Mouse (Mus musculus) frontal cortex, postnatal 36 days (tissue): ENCODE results near the gene Hectd4.
A peak's percentile ranks its signal among the peaks of the same experiment; 100 is the strongest.
"Not testable (repeated sequence)": the region's sequence is repeated elsewhere in the genome, so short reads cannot be mapped to it uniquely, and the experiment has no call there.

Experiments
- DNase-seq, 2 experiments: peaks; one replicate each; pipeline ENCODE4 v3.0.0; 2022; ENCODE audit warnings: low spot score in 2 of 2

Gene Hectd4

GRCm38 (mm10) chr5:121219980-121220731 is at the start of gene Hectd4:
TSS of gene Hectd4 (plus strand) at chr5:121220219.
- DNase-seq = peak; percentile 95 to 96

- DNase-seq = no peak
Measured at GRCm38 (mm10) chr5:121172835-121173234, 47.2 kb upstream of the Hectd4 start.

DNA sequence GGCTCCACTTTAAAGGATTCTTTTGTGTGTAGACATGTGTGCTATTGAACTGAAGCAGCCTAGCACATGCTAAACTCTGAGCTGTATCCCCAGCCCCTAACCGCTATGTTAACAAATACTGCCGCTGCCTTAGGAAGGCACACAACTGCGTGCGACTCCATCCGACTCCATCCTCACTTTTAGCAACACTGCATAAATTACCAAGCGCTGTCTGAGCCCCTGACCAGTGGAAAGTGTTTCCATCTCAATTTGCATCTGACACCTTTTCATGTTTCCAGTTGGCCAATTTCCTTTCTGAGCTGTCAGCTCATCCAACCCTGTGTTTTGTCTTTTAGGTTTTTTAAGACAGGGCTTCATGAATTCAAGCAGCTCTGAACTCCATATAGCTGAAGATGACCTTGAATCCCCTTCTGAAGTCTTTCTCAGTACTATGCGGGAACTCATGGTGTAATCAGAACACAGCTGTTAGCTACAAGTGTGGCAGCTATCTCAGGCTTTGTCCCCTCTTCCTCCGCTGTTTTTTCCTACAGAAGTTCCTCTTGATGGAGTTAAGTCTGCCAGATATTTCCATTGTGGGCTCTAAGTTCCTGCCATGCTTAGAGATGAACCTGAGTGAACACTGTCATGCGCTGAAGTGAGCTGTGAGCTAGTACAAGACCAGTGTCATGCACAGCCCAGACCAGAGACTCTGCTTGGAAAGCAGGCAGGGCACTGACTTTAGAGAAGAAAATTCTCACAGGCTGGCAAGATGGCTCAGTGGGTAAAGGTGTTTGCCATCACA is 40.8 kb upstream of the Hectd4 start:
- no peak for DNase-seq

DNA sequence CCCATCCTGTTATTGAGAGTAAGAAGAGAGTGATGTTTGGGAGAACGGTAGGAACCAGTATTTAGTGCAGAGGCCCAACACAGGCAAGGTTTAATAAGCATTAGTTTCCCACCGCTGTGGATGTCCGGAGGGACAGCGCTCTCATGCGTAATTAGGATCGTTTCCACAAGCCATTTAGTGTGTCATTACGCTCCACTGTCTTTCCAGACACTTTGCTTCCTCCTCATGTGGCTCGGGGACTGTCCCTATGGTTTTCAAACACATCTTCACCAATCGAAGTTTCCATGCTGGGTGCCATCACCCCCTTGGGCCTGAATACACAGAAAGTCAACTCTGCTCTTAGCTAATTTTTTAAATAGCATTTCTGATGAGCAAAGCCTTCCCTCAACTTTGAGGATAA is 36.8 kb upstream of the Hectd4 start:
- DNase-seq = no peak

GRCm38 (mm10) chr5:121184375-121184774 is 35.6 kb upstream of the Hectd4 start:
- no peak for DNase-seq

- no peak for DNase-seq
Measured at GRCm38 (mm10) chr5:121184945-121185551, 35.0 kb upstream of the Hectd4 start.

DNA sequence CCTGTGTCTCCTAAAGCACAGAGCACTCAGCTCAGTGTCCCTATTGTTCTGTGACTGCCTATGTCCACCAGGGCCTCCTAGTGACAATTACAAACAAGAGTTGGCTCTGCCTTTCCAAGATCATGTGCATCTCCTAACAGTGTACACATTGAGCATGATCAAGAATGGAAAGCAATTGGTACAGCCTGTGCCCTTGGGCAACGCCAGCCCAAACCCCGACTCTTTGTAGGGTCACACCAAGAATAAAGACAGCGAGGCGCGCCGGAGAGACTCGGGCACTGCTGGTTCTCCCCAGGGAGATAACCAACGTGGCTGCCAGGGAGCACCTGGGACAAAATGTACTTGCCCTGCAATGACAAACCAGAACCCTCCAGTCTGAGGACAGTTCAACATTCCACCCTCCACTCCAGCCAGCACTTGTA is 32.4 kb upstream of the Hectd4 start:
- no peak for DNase-seq

DNA sequence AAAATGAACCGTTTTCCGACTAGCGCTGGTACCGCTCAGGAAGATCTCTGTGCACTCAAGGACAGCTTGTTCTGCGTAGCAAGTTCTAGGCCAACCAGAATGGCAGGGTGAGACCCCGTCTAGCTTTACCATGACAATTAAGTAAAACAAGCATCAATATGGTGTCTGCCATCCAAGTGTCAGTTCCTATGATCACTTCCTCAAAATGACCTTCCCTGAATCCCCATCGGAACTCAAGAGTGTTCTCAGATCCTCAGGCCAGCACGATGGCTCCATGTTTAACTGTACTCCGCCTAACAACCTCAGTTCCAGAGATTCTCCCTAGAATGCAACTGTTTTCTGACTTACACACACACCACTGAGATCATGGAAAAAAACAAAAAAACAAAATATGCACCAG is 31.8 kb upstream of the Hectd4 start:
- DNase-seq = no peak

GRCm38 (mm10) chr5:121189182-121189581 is 30.8 kb upstream of the Hectd4 start:
- DNase-seq = no peak

DNA sequence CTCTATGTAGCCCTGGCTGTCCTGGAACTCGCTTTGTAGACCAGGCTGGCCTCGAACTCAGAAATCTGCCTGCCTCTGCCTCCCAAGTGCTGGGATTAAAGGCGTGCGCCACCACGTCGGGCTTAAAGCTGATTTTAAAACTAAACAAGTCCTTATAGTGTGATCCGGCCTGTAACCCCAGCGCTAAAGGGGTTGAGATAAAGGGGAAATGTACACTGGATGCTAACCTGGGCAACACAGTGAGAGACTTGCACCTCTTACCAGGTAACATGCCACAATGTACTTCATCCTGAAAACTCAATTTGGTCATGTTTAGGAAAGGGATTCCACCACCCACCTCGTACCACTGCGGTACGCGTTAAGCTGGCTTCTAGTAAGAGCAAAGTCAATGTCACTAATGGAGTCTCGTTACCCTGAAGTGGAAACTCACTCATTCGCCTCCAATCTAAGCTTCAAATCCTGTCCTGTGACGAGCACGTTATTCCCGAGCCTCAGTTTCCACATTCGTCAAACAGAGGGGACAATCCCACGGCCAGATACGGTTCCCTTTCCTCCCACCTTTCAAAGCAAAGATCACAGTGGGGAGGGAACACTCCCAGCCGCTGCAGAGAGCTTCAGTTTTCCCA is 29.7 kb upstream of the Hectd4 start:
- DNase-seq = no peak

- DNase-seq = peak; percentile 71 to 73
Measured at GRCm38 (mm10) chr5:121190836-121191583, 29.0 kb upstream of the Hectd4 start, which contains the start of gene Ptpn11. TSS of gene Ptpn11 (minus strand) at chr5:121191397.

- no peak for DNase-seq
Measured at GRCm38 (mm10) chr5:121191584-121191906, 28.5 kb upstream of the Hectd4 start.

GRCm38 (mm10) chr5:121194173-121194572 is 25.8 kb upstream of the Hectd4 start:
- no peak for DNase-seq

DNA sequence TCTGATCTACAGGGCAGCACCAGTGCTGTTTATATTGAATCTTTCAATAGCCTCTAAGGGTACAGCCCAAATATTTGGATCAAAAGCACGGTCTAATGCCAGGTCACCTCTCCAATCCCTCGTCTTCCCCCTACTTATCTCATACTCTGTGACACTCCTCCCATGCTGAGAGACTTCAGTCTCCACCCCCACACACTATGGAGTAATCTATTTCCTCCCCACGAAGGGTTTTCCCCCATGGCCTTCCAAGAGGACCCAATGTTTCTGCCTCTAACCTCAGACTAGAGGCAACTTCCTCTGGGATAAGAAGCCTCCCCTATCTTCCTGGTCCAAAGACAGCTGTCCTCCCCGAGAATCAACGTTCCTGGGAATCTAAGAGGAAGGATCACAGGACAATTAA is 23.3 kb upstream of the Hectd4 start:
- DNase-seq = no peak

- DNase-seq = no peak
Measured at GRCm38 (mm10) chr5:121197337-121197736, 22.7 kb upstream of the Hectd4 start.

DNA sequence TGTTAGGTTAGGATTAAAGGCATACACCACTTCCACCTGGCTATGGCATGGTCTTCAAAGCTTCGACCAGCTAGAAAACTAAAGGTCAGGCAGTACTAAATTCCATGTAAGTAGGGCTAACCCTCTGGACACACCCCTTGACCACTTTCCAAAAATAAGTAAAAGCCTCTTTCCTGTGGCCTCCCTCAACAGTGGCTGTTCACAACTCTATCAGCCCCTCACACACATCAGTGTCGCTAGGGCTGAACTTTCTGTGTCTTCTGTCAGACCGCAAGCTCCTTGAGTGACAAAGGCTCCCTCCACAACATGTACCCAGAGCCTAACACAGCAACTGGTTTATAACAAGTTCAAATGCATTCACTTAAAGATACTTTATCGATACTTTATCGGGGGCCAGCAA is 21.6 kb upstream of the Hectd4 start:
- no peak for DNase-seq

DNA sequence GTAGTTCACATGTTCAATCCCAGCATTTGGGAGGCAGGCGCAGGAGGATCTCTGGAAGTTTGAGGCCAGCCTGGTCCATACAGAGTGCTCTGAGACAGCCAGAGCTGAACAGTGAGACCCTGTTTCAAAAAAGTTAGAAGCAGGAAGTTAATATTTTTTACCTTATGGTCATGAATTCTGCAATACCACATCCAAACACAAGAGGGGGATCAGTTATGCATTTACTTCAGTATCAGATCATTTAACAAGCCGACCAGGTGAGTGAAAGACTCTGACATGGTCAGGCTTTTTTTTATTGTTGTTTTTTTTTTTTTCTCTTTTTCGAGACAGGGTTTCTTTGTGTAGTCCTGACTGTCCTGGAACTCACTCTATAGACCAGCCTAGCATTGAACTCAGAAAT is 18.3 kb upstream of the Hectd4 start:
- no peak for DNase-seq

DNA sequence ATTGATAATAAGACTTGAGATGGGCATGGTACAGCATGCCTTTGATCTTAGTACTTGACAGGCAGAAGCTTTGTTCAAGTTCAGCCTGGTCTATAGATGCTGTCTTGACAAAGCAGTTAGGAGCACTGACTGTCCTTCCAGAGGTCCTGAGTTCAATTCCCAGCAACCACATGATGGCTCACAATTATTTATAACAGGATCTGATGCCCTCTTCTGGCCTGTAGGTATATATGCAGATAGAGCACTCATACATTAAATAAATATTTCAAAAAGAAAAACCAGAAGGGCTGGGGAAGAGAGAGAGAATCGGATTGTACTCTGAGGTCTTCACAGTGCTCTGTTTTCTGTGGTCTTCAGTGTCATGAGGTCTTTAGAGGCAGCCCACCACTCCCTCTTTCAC is 17.6 kb upstream of the Hectd4 start:
- no peak for DNase-seq

- DNase-seq = peak; percentile 80 to 82
Measured at GRCm38 (mm10) chr5:121204132-121205089, 15.6 kb upstream of the Hectd4 start, which contains the start of gene Rpl6. TSS of gene Rpl6 (plus strand) at chr5:121204481.

GRCm38 (mm10) chr5:121205537-121206130 is 14.4 kb upstream of the Hectd4 start:
- DNase-seq = not testable (repeated sequence)
